Mouse (Mus musculus): ENCODE results near the gene Pirt.

DNA sequence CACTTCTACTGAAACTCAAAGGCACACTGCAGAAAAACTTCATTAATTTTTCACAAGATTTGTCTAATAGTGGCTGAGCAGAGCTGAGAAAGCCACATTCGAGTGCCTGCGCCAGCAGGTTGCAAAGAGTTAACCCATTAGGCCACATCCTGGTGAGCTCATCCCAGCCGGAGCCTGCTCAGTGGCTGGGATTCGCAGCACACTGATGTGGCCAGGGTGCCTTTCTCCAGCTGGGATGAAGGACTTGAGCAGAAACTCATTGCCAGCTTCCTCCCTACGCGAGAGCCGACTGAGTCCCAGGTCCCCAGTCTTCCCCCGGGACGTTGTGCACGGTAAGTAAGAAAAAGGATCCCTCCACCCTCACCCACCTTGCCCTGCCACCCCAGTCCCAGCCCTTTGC lies at the start of gene Pirt:
- TF ChIP-seq CTCF (IDR thresholded peaks at IDR 0.05; ENCODE audit: low read depth, low read length) (no peak), POLR2A (IDR thresholded peaks at IDR 0.05; ENCODE audit: extremely low read depth, insufficient read depth, low read length) (no peak)
